In the genomic region with DNA sequence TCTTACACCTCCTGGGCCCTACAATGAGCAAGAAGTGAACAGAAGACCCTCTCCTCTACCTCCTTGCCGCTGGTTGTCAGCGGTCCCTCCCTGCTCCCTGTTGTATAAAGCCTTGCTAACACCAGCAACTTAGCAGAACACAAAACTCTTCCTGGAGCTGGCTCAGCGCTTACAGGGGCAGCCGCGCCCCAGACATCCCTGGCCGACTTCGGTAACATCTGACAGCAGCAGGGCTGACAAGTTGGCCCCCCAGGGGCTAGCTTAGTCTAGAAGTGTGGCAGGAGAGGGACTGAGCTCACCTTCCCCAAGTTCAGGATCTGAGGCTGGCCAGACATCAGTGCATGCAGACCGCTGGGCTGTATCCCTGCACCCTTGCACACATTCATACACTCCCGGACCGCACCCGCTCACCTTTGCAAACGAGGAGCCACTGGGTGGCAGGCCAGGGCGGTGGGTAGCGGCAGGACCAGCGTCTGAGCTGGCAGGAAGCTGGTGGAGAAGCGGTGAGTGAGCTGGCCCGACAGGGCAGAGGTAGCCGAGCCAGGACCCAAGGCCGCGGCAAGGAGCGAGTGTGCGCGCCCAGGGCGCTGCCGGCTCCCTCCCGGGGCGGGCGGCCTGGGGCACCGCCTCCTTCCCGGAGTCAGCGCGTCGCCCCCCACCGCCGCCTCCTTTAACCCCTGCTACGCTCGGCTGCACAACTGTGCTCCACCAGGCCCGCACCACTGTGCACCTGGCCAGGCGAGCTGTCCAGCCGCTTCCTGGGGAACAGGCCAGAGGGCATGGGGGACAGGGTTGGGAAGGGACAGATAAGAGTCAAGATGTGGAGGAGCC, we compare ENCODE assay signal across 9 mouse cellular contexts.
DNase-seq lines count a peak whose midpoint lies in the region; ATAC-seq and TF ChIP-seq lines count a peak whose summit lies in the region.
"Had no signal": no experiment of that assay in that cellular context is flagged by ENCODE, and none has a peak within 500 bp of the region (broad histone marks: within the 10 kb centered on the region; RNA-seq: fewer than 3 reads in every experiment).

No protein-coding gene starts in this region.

- peak overlapping the region; percentile 76 for H3K4me2 ChIP-seq in hindbrain, embryonic 16.5 days (ENCODE audit: low read length)
- peak overlapping the region; percentile 60 for H3K4me2 ChIP-seq in liver, embryonic 13.5 days

- TF ChIP-seq CTCF in gastrocnemius, adult 2 months (IDR thresholded peaks at IDR 0.05): peak; percentile 53

- no peaks in the 10 kb centered on the region for H3K36me3 ChIP-seq in hindbrain, embryonic 16.5 days (ENCODE audit: control insufficient read depth, insufficient read depth, low read length)
- H3K36me3 ChIP-seq in liver, embryonic 13.5 days: no peaks in the 10 kb centered on the region

- peak; percentile 54 for ATAC-seq in hindbrain, embryonic 16.5 days
- peak; percentile 28; the same call in 1 of the 2 replicates for ATAC-seq in liver, embryonic 13.5 days (ENCODE audit: low read depth)

- peak overlapping the region; percentile 65 for H3K9ac ChIP-seq in hindbrain, embryonic 16.5 days (ENCODE audit: low read depth, low read length)
- H3K9ac ChIP-seq in liver, embryonic 13.5 days: peak overlapping the region; percentile 46; the same call in 1 of the 2 replicates

- peak; percentile 83 for DNase-seq in gastrocnemius, adult 2 months
- DNase-seq in gastrocnemius, adult 18-20 months (ENCODE audit: low spot score): no peak
- peak; percentile 64 for DNase-seq in gastrocnemius, postnatal 14 days
- DNase-seq in liver, embryonic 13.5 days: no peak
- DNase-seq in neural tube, embryonic 10.5 days (ENCODE audit: extremely low spot score, low spot score): peak; percentile 43
- DNase-seq in thymus, postnatal 36 days: peak; percentile 26 to 49
- no peak for DNase-seq in left cerebral cortex, adult 8-10 months (ENCODE audit: low spot score in 2 of 2)

- intact Hi-C loops in gastrocnemius, adult 2 months (cut with DNase I): no loop called here
- intact Hi-C loops in gastrocnemius, postnatal 14 days (cut with DNase I; ENCODE audit: low total_unique reads): loop anchor here (5.0 kb wide), 1 partner anchor 36 kb away; no protein-coding TSS in a partner anchor

- peaks cover 7% of the 10 kb centered on the region for H3K27me3 ChIP-seq in hindbrain, embryonic 16.5 days (replicated peaks; ENCODE audit: control insufficient read depth, insufficient read depth, low read length)
- peaks cover 39% of the 10 kb centered on the region for H3K27me3 ChIP-seq in liver, embryonic 13.5 days

- H3K27ac ChIP-seq in gastrocnemius, adult 2 months: peak overlapping the region; percentile 86
- no peak overlapping the region for H3K27ac ChIP-seq in hindbrain, embryonic 16.5 days (ENCODE audit: low read depth, low read length)
- no peak overlapping the region for H3K27ac ChIP-seq in liver, embryonic 13.5 days
- H3K27ac ChIP-seq: macrophage had no signal

- 7% methylated on average over 28 of the region's 40 CpGs for WGBS in hindbrain, embryonic 16.5 days
- 2% methylated on average over 35 of the region's 40 CpGs for WGBS in liver, embryonic 13.5 days (ENCODE audit: insufficient replicate concordance)

- H3K4me1 ChIP-seq in hindbrain, embryonic 16.5 days (ENCODE audit: control insufficient read depth, insufficient read depth, low read depth, low read length): peaks cover 13% of the 10 kb centered on the region
- H3K4me1 ChIP-seq in liver, embryonic 13.5 days (replicated peaks): peaks cover 53% of the 10 kb centered on the region

- no peaks in the 10 kb centered on the region for H3K9me3 ChIP-seq in hindbrain, embryonic 16.5 days (ENCODE audit: control insufficient read depth, low read length)
- H3K9me3 ChIP-seq in liver, embryonic 13.5 days (replicated peaks): no peaks in the 10 kb centered on the region

- peak overlapping the region; percentile 81 for H3K4me3 ChIP-seq in gastrocnemius, adult 2 months
- peak overlapping the region; percentile 43 for H3K4me3 ChIP-seq in hindbrain, embryonic 16.5 days (ENCODE audit: low read length)
- peak overlapping the region; percentile 51 for H3K4me3 ChIP-seq in liver, embryonic 13.5 days (replicated peaks)

Comparison
In these comparisons a context has a peak if more than half of its experiments do, and no peak if none do; other contexts are left out.
1. DNase-seq: peak in gastrocnemius, adult 2 months (single experiment), gastrocnemius, postnatal 14 days (single experiment), neural tube, embryonic 10.5 days (single experiment) and thymus, postnatal 36 days (2 of 2); none in gastrocnemius, adult 18-20 months (single experiment), liver, embryonic 13.5 days (single experiment) and left cerebral cortex, adult 8-10 months (0 of 2).
2. Peak in every context shown above with its lines, with median percentiles within 50 percentile points of each other: H3K4me3 ChIP-seq.